Mouse (Mus musculus): ENCODE data around the gene Tcf7. TPM values are rescaled to one million over a fixed set of nuclear protein-coding genes. Genes with fewer than 3 reads are reported as not detected.

Tcf7 gene
- polyA plus RNA-seq, 1 experiment from 2014 or later: 7.1 TPM

- no peak overlapping the region for H3K27ac ChIP-seq (ENCODE audit: low read length)
Observed at GRCm38 (mm10) chr11:52271765-52272495, 10.9 kb downstream of the Tcf7 start.

GRCm38 (mm10) chr11:52269841-52270240 lies 13.0 kb downstream of the Tcf7 start:
- Histone ChIP-seq H3K36me3 (ENCODE audit: insufficient read depth, low read length) (no peaks in the 10 kb centered on the region), H3K9ac (replicated peaks; ENCODE audit: low read length) (no peak overlapping the region), H3K4me2 (replicated peaks; ENCODE audit: low read depth, low read length) (no peak overlapping the region), H3K4me1 (ENCODE audit: insufficient read depth, low read length) (peaks cover 34% of the 10 kb centered on the region), H3K4me3 (ENCODE audit: low read length) (no peak overlapping the region), H3K27me3 (ENCODE audit: insufficient read depth, low read length) (no peaks in the 10 kb centered on the region), H3K27ac (ENCODE audit: low read length) (no peak overlapping the region), H3K9me3 (ENCODE audit: low read length) (no peaks in the 10 kb centered on the region)
- WGBS: 89% methylated on average over 6 of the region's 6 CpGs
- ATAC-seq (ENCODE audit: low FRiP score, low TSS enrichment): no peak

More at GRCm38 (mm10) chr11:52271765-52272495, 10.9 kb downstream of the Tcf7 start:
- H3K27me3 ChIP-seq (ENCODE audit: insufficient read depth, low read length): no peaks in the 10 kb centered on the region
- H3K36me3 ChIP-seq (ENCODE audit: insufficient read depth, low read length): no peaks in the 10 kb centered on the region
- H3K9ac ChIP-seq (replicated peaks; ENCODE audit: low read length): 0 out of 2 replicates have a peak overlapping the region, but pooled peaks have one; percentile 34
- ATAC-seq (ENCODE audit: low FRiP score, low TSS enrichment): no peak
- no peaks in the 10 kb centered on the region for H3K9me3 ChIP-seq (ENCODE audit: low read length)
- no peak overlapping the region for H3K4me3 ChIP-seq (ENCODE audit: low read length)
- 65% methylated on average over 8 of the region's 8 CpGs for WGBS
- peaks cover 32% of the 10 kb centered on the region for H3K4me1 ChIP-seq (ENCODE audit: insufficient read depth, low read length)
- H3K4me2 ChIP-seq (replicated peaks; ENCODE audit: low read depth, low read length): no peak overlapping the region

- peak; percentile 52; the same call in 1 of the 2 replicates for ATAC-seq (ENCODE audit: low FRiP score, low TSS enrichment)
- Histone ChIP-seq H3K4me3 (ENCODE audit: low read length) (no peak overlapping the region), H3K4me1 (ENCODE audit: insufficient read depth, low read length) (peaks cover 32% of the 10 kb centered on the region; the same call in 1 of the 2 replicates), H3K4me2 (replicated peaks; ENCODE audit: low read depth, low read length) (no peak overlapping the region), H3K9me3 (ENCODE audit: low read length) (no peaks in the 10 kb centered on the region), H3K9ac (replicated peaks; ENCODE audit: low read length) (no peak overlapping the region), H3K27ac (ENCODE audit: low read length) (peak overlapping the region; percentile 27; the same call in 1 of the 2 replicates), H3K36me3 (ENCODE audit: insufficient read depth, low read length) (no peaks in the 10 kb centered on the region), H3K27me3 (ENCODE audit: insufficient read depth, low read length) (no peaks in the 10 kb centered on the region)
- WGBS: 51% methylated on average over 7 of the region's 7 CpGs
Observed at GRCm38 (mm10) chr11:52268104-52268835, 14.5 kb downstream of the Tcf7 start.

GRCm38 (mm10) chr11:52267271-52267670 lies 15.5 kb downstream of the Tcf7 start:
- 92% methylated on average over 5 of the region's 5 CpGs for WGBS
- H3K36me3 ChIP-seq (ENCODE audit: insufficient read depth, low read length): no peaks in the 10 kb centered on the region
- H3K4me3 ChIP-seq (ENCODE audit: low read length): no peak overlapping the region
- peaks cover 23% of the 10 kb centered on the region; the same call in 1 of the 2 replicates for H3K4me1 ChIP-seq (ENCODE audit: insufficient read depth, low read length)
- no peak for ATAC-seq (ENCODE audit: low FRiP score, low TSS enrichment)
- H3K4me2 ChIP-seq (replicated peaks; ENCODE audit: low read depth, low read length): no peak overlapping the region
- no peaks in the 10 kb centered on the region for H3K27me3 ChIP-seq (ENCODE audit: insufficient read depth, low read length)
- H3K9me3 ChIP-seq (ENCODE audit: low read length): no peaks in the 10 kb centered on the region
- no peak overlapping the region for H3K9ac ChIP-seq (replicated peaks; ENCODE audit: low read length)
- no peak overlapping the region for H3K27ac ChIP-seq (ENCODE audit: low read length)

- no peak overlapping the region for H3K4me3 ChIP-seq (ENCODE audit: low read length)
- WGBS: 60% methylated on average over 12 of the region's 12 CpGs
- H3K36me3 ChIP-seq (ENCODE audit: insufficient read depth, low read length): no peaks in the 10 kb centered on the region
- H3K27me3 ChIP-seq (ENCODE audit: insufficient read depth, low read length): no peaks in the 10 kb centered on the region
- no peak overlapping the region for H3K9ac ChIP-seq (replicated peaks; ENCODE audit: low read length)
- H3K9me3 ChIP-seq (ENCODE audit: low read length): no peaks in the 10 kb centered on the region
- peaks cover 17% of the 10 kb centered on the region; the same call in 1 of the 2 replicates for H3K4me1 ChIP-seq (ENCODE audit: insufficient read depth, low read length)
- no peak overlapping the region for H3K27ac ChIP-seq (ENCODE audit: low read length)
- no peak overlapping the region for H3K4me2 ChIP-seq (replicated peaks; ENCODE audit: low read depth, low read length)
- no peak for ATAC-seq (ENCODE audit: low FRiP score, low TSS enrichment)
Observed at GRCm38 (mm10) chr11:52265616-52266307, 17.1 kb downstream of the Tcf7 start.

- no peaks in the 10 kb centered on the region for H3K27me3 ChIP-seq (ENCODE audit: insufficient read depth, low read length)
- 78% methylated on average over 7 of the region's 7 CpGs for WGBS
- H3K27ac ChIP-seq (ENCODE audit: low read length): no peak overlapping the region
- H3K36me3 ChIP-seq (ENCODE audit: insufficient read depth, low read length): peaks cover 3% of the 10 kb centered on the region
- no peak overlapping the region for H3K4me2 ChIP-seq (replicated peaks; ENCODE audit: low read depth, low read length)
- H3K4me1 ChIP-seq (ENCODE audit: insufficient read depth, low read length): peaks cover 17% of the 10 kb centered on the region; the same call in 1 of the 2 replicates
- ATAC-seq (ENCODE audit: low FRiP score, low TSS enrichment): no peak
- H3K4me3 ChIP-seq (ENCODE audit: low read length): no peak overlapping the region
- H3K9me3 ChIP-seq (ENCODE audit: low read length): no peaks in the 10 kb centered on the region
- no peak overlapping the region for H3K9ac ChIP-seq (replicated peaks; ENCODE audit: low read length)
Observed at GRCm38 (mm10) chr11:52264871-52265270, 17.9 kb downstream of the Tcf7 start.

- Histone ChIP-seq H3K36me3 (ENCODE audit: insufficient read depth, low read length) (peaks cover 12% of the 10 kb centered on the region), H3K4me1 (ENCODE audit: insufficient read depth, low read length) (peaks cover 6% of the 10 kb centered on the region; the same call in 1 of the 2 replicates), H3K27me3 (ENCODE audit: insufficient read depth, low read length) (no peaks in the 10 kb centered on the region), H3K4me3 (ENCODE audit: low read length) (no peak overlapping the region), H3K9ac (replicated peaks; ENCODE audit: low read length) (no peak overlapping the region), H3K4me2 (replicated peaks; ENCODE audit: low read depth, low read length) (no peak overlapping the region), H3K27ac (ENCODE audit: low read length) (no peak overlapping the region), H3K9me3 (ENCODE audit: low read length) (no peaks in the 10 kb centered on the region)
- WGBS: 89% methylated on average over 11 of the region's 11 CpGs
- ATAC-seq (ENCODE audit: low FRiP score, low TSS enrichment): no peak
Observed at GRCm38 (mm10) chr11:52262338-52262737, 20.5 kb downstream of the Tcf7 start.

- peaks cover 6% of the 10 kb centered on the region; the same call in 1 of the 2 replicates for H3K4me1 ChIP-seq (ENCODE audit: insufficient read depth, low read length)
Observed at GRCm38 (mm10) chr11:52261937-52262336, 20.9 kb downstream of the Tcf7 start.

GRCm38 (mm10) chr11:52260878-52261277 lies 21.9 kb downstream of the Tcf7 start:
- Histone ChIP-seq H3K9ac (replicated peaks; ENCODE audit: low read length) (no peak overlapping the region), H3K4me1 (ENCODE audit: insufficient read depth, low read length) (peaks cover 6% of the 10 kb centered on the region; the same call in 1 of the 2 replicates), H3K4me2 (replicated peaks; ENCODE audit: low read depth, low read length) (no peak overlapping the region), H3K27me3 (ENCODE audit: insufficient read depth, low read length) (no peaks in the 10 kb centered on the region), H3K4me3 (ENCODE audit: low read length) (no peak overlapping the region), H3K36me3 (ENCODE audit: insufficient read depth, low read length) (peaks cover 12% of the 10 kb centered on the region), H3K9me3 (ENCODE audit: low read length) (no peaks in the 10 kb centered on the region), H3K27ac (ENCODE audit: low read length) (no peak overlapping the region)
- no peak for ATAC-seq (ENCODE audit: low FRiP score, low TSS enrichment)
- 59% methylated on average over 4 of the region's 4 CpGs for WGBS

More at GRCm38 (mm10) chr11:52261937-52262336, 20.9 kb downstream of the Tcf7 start:
- Histone ChIP-seq H3K9ac (replicated peaks; ENCODE audit: low read length) (no peak overlapping the region), H3K9me3 (ENCODE audit: low read length) (no peaks in the 10 kb centered on the region), H3K4me3 (ENCODE audit: low read length) (no peak overlapping the region), H3K27me3 (ENCODE audit: insufficient read depth, low read length) (no peaks in the 10 kb centered on the region), H3K36me3 (ENCODE audit: insufficient read depth, low read length) (peaks cover 12% of the 10 kb centered on the region), H3K4me2 (replicated peaks; ENCODE audit: low read depth, low read length) (no peak overlapping the region), H3K27ac (ENCODE audit: low read length) (no peak overlapping the region)
- ATAC-seq (ENCODE audit: low FRiP score, low TSS enrichment): no peak
- 61% methylated on average over 5 of the region's 5 CpGs for WGBS

Data from kidney, embryonic 16.5 days (tissue).